Mouse (Mus musculus): Measurements from ENCODE around the gene Astn1.

DNA sequence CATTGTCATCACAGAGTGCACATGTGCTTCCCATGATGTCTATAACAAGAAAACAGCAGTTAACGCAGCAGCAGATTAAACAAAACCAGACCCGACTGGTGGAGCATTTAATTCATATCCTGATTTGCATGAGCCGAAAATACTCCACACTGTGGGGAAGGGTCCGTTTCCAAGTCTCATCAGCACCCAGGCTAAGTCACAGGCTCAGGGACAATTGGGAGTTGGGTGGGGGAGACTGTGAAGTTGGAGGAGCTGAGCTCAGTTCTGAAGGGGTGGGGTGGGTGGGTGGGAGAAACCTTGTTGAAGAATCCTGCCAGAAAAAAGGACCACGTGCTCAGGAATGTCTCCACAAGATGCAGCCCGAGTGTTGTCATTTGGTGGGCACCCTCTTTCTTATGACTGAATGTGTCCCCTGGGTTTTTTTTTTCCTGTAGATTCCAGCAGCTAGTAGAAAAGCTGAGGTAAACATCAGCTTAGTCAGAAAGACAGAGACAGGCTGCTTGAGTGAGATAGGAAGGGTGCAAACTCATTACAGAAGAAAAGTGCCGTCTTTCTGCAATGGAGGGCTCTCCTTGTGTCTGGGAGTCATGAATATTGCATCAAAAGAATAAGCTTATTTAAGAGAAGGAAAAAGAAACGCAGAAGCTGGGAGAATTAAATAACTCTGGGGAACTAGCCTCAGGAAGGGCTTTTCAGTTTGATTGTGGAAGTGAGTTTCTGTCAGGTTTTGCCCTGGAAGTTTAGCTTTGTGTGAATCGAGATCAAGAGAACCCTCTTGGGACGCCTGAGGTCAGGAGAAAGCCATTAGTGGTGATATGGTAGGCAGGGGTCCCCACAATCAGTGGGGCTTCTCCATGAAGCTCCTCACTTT is 44.1 kb downstream of the Astn1 start:
- TF ChIP-seq POLR2A (IDR thresholded peaks at IDR 0.05; ENCODE audit: low read depth, low read length) (no peak), CTCF (conservative IDR thresholded peaks at IDR 0.05 in 1 of 2, IDR thresholded peaks at IDR 0.05 in 1 of 2; ENCODE audit: low read depth in 2 of 2, low read length in 2 of 2) (no peak), JUN (IDR thresholded peaks at IDR 0.05; ENCODE audit: insufficient read depth, low read depth, low read length) (no peak), USF2 (conservative IDR thresholded peaks at IDR 0.05; ENCODE audit: low read depth, low read length) (no peak), CHD2 (IDR thresholded peaks at IDR 0.05; ENCODE audit: low read length) (no peak), SMC3 (IDR thresholded peaks at IDR 0.05; ENCODE audit: low read depth, low read length) (no peak)

Measured in CH12.LX (cell line).